Mouse (Mus musculus): ENCODE measurements at regions not wholly inside any gene's neighbourhood (a gene's known extent, or its start where the extent isn't known, plus 50 kb on each side); places are given as distances from the start of the nearest gene placed in this dataset.

GRCm38 (mm10) chr9:46406606-46407005 lies 86.8 kb upstream of the 4931429L15Rik start:
- ATAC-seq (ENCODE audit: insufficient number of reproducible peaks, low FRiP score, low TSS enrichment): no peak

- ATAC-seq (ENCODE audit: insufficient number of reproducible peaks, low FRiP score, low TSS enrichment): no peak
Observed at GRCm38 (mm10) chr9:46396591-46396990, 76.8 kb upstream of the 4931429L15Rik start.

- no peak for ATAC-seq (ENCODE audit: insufficient number of reproducible peaks, low FRiP score, low TSS enrichment)
Observed at GRCm38 (mm10) chr9:46395156-46395765, 75.5 kb upstream of the 4931429L15Rik start.

- ATAC-seq (ENCODE audit: insufficient number of reproducible peaks, low FRiP score, low TSS enrichment): no peak
Observed at GRCm38 (mm10) chr9:46394239-46394638, 74.5 kb upstream of the 4931429L15Rik start.

- ATAC-seq (ENCODE audit: insufficient number of reproducible peaks, low FRiP score, low TSS enrichment): peak; percentile 67
Observed at GRCm38 (mm10) chr9:46392641-46393321, 73.0 kb upstream of the 4931429L15Rik start.

- no peak for ATAC-seq (ENCODE audit: insufficient number of reproducible peaks, low FRiP score, low TSS enrichment)
Observed at GRCm38 (mm10) chr9:46389741-46390140, 70.0 kb upstream of the 4931429L15Rik start.

GRCm38 (mm10) chr9:46388677-46389676 lies 69.2 kb upstream of the 4931429L15Rik start:
- ATAC-seq (ENCODE audit: insufficient number of reproducible peaks, low FRiP score, low TSS enrichment): no peak

- ATAC-seq (ENCODE audit: insufficient number of reproducible peaks, low FRiP score, low TSS enrichment): no peak
Observed at GRCm38 (mm10) chr9:46386333-46386732, 66.5 kb upstream of the 4931429L15Rik start.

- no peak for ATAC-seq (ENCODE audit: insufficient number of reproducible peaks, low FRiP score, low TSS enrichment)
Observed at GRCm38 (mm10) chr9:46381342-46381741, 61.6 kb upstream of the 4931429L15Rik start.

GRCm38 (mm10) chr9:46379453-46379852 lies 59.7 kb upstream of the 4931429L15Rik start:
- ATAC-seq (ENCODE audit: insufficient number of reproducible peaks, low FRiP score, low TSS enrichment): no peak

GRCm38 (mm10) chr9:46378339-46378738 lies 58.6 kb upstream of the 4931429L15Rik start:
- no peak for ATAC-seq (ENCODE audit: insufficient number of reproducible peaks, low FRiP score, low TSS enrichment)
